Mouse (Mus musculus) olfactory bulb, adult 2 months (tissue): Measurements from ENCODE around the gene Ccdc117.

Experiments used
- CTCF ChIP-seq: fragments of 200-500 bp; IDR thresholded peaks from 2 replicates; pipeline ENCODE4 v1.5.1; 2012; ENCODE audit warnings: low read depth, mild to moderate bottlenecking, low read length, moderate library complexity; ENCODE audit not compliant: insufficient read depth
- POLR2A ChIP-seq: fragments of 200-500 bp; IDR thresholded peaks from 2 replicates; pipeline ENCODE4 v1.6.1; 2012; ENCODE audit warnings: mild to moderate bottlenecking, low read depth, low read length, moderate library complexity; ENCODE audit not compliant: insufficient read depth

- TF ChIP-seq POLR2A (no peak), CTCF (no peak)
Measured at GRCm38 (mm10) chr11:5542482-5543185, 647 bp upstream of the Ccdc117 start.
